Mouse (Mus musculus): ENCODE measurements around the gene Gins2.

Gene Gins2

GRCm38 (mm10) chr8:120599504-120599903 lies 10.4 kb upstream of the Gins2 start:
- DNase-seq = peak; percentile 75

GRCm38 (mm10) chr8:120598579-120598978 lies 9.5 kb upstream of the Gins2 start:
- DNase-seq = peak; percentile 82

- no peak for DNase-seq
These were observed 6.9 kb upstream of the Gins2 start for GRCm38 (mm10) chr8:120595963-120596362.

DNA sequence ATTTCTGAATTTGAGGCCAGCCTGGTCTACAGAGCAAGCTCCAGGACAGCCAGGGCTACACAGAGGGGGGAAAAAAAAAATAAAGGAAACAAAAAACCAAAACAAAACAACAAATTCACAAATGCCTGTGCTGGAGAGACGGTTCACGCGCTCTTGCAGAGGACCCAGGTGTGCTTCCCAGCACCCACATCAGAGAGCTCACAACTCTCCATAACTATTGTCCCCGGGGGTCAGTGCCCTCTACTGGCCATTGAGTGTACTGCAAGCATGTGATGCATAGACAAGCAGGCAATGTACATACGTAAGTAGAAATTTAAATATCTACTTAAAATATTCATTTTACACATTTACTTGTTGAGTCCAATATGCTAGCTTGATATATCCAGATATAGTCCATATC lies 5.5 kb upstream of the Gins2 start:
- no peak for DNase-seq

DNA sequence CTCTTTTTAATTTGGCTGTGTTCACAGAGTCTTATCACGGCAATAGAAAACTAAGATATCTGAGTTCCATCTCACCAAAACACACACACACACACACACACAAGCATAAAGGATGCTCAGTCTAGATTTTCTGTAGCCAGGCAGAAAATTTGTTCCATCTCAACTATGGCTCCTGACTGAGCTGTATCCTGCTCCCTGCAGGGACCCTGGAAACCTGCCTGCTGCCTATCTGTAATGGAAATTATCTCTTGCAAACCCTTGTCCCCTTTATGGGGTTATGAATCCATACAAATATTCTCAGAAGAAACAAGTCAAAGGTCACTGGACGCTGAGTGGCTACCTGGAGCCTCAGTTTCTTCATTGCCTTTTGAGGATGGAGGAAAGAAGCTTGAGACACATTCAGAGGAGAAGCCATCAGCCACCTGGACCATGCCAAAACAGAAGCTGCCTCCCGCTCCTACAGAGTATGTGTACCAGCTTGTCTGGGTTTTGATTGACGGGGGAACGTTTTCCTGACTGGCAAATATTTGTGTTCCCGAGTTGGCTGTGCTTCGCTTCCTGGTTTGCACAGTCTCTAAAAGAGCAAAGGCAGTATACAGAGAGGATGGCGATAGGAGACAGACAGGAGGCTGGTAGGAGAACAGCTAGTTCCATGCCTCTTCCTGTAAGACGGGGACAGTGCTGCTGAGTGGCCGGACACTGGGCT lies 2.6 kb upstream of the Gins2 start:
- no peak for DNase-seq

GRCm38 (mm10) chr8:120589921-120590320 lies 817 bp upstream of the Gins2 start:
- peak; percentile 78 for DNase-seq

DNA sequence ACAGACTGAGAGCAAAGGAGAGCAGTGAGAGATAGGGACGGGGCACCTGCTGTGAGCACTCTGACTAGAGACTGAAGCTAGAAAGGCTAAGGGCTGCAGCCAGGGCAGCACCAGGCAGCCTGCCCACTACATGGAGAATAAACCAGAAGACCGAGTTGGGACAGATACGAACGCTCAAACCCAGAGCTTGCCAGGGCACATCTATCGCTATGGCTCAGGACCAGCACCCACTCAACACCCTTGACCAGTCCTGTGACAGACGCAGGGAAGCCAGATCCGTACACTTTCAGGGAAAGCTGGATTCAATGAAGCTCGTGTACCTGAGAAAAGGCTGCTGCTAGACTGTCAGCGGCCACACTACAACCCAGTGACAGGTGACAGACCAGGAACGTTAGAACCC lies 3.6 kb downstream of the Gins2 start:
- no peak for DNase-seq

- DNase-seq = no peak
These were observed 7.3 kb downstream of the Gins2 start for GRCm38 (mm10) chr8:120581811-120582210.

DNA sequence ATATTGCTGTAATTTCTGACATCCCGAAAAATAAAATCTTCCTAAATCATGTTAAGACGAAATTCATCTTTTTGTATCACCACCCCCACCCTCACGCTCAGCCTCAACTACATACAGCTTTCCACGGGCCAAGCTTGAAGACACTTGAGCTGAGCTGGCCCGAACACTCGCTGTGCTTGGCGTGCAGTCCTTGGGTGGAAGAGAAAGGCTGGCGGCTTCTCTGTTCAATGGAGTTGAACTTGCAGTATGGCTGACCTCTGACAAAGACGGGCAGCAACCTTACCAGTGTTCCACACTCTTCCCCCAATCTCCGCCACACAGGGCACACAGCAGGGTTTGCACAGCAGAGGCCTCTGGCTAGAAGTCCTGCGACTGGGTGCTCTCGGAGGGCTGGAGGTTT lies 7.8 kb downstream of the Gins2 start:
- DNase-seq = no peak

DNA sequence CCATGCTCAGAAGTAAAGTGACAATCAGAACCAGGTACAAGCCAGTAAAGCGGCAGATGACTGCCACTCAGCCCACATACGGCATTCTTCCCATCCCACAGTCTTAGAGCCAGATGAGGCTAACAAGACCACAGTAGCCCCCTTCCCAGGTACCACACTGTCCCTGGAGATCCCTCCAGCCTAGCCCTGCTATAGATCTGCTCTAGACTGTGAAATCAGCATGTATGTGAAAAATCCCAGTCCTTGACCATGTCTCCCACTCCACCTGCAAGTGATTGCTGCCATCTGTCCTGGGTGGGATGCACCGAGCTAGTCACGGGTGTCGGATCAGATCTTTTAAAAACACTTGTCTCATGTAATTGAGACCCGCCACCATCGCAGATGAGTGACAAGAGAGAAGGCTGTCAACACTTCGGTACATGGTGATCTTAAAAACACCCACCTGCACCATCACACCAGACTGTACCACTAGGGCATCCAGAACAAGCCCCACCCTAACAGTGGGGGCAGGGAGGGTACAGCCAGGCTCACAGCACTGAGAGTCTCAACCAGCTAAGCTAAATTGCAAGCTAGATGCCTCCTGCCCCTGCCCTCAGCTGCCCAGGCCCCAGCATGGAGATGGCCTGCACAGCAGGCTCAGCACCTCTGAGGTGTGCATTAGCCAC lies 8.6 kb downstream of the Gins2 start:
- no peak for DNase-seq

- DNase-seq = peak; percentile 66
These were observed 11.3 kb downstream of the Gins2 start for GRCm38 (mm10) chr8:120577821-120578220.

DNA sequence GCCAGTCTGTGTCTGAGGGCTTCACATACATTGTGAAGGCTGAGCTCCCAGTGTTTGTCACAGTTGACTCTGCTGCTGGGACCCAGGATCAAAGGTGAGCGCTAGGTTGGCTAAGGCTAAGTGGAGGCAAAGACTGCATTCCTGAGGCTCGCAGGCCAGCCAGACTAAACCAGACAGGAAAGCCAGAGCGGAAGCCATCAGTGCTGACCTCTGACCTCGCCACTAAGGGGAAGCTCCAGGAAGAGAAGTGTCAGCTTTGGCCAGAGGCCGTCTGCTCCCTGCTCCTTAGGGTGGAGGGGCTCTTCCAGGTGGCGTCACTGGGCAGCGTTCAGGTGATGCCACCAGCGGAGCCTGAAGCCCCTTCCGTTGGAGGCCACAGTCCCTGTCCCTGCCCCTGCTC lies 13.3 kb downstream of the Gins2 start:
- no peak for DNase-seq

- DNase-seq = peak; percentile 24
These were observed 14.2 kb downstream of the Gins2 start for GRCm38 (mm10) chr8:120574941-120575340.

DNA sequence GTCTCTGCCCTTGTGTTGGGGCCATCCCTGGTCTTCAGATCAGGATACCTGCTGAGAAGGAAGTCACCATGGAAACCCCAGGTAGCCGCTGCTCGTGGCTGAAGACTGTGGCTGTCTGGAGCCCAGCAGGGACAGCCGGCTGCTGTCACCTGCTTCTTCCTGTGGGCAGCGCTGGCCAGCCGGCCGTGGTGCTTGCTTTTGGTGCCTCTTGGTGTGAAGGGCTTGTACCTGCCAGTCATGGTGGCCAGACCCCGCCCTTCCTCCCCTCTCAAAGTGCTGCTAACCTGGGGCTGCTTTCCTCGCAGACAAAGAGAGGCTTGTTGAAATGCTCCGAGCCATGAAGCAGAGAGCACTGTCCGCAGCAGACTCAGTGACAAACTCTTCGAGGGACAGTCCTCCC lies 15.2 kb downstream of the Gins2 start:
- DNase-seq = no peak

- peak; percentile 74 for DNase-seq
These were observed 16.6 kb downstream of the Gins2 start for GRCm38 (mm10) chr8:120572534-120572933.

DNA sequence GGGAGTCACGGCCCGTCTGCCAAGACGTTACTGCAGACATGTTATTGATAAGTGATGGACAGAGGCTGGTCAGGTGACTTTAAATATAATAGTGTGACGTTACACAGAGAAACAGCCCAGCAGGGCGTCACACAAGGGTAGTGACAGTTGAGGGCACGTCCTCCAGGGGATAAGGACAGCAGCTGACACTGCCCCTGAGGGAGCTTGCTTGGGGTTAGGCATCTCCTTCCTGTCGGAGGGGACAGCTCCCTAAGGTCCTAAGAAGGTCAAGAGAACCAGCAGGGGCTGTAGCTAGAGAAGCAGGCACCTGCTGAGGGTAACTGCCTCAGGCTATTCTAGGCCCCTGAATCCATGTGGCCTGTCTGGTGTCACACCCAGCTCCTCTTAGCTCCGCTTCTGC lies 17.5 kb downstream of the Gins2 start:
- DNase-seq = no peak

- DNase-seq = peak; percentile 75
These were observed 19.0 kb downstream of the Gins2 start for GRCm38 (mm10) chr8:120569939-120570715.

GRCm38 (mm10) chr8:120569123-120569522 lies 20.0 kb downstream of the Gins2 start:
- DNase-seq = no peak

DNA sequence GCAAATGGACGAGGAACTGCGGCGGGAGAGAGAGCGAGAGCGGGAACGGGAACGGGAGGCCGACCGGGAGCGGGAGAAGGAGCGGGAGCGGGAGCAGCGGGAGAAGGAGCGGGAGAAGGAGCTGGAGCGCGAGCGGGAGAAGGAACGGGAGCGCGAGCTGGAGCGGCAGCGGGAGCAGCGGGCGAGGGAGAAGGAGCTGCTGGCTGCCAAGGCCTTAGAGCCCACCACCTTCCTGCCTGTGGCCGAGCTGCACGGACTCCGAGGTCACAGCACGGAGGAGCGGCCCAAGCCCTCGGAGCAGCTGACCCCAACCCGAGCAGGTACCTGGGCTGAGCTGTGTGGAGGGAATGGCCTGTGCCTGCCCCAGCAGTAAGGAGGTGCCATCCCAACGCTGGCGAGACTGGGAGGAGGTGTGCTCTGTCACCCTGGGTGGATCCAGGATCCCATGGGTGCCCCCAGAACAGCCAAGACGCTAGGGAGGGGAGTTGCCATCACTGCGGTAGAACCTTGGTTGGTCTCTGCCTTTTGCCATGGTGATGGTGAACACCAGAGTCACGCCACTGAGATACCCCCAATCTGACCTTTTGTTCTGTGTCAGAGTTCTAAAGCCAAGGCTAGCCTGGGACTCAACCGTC lies 20.8 kb downstream of the Gins2 start:
- peak; percentile 38 for DNase-seq

GRCm38 (mm10) chr8:120567731-120568130 lies 21.4 kb downstream of the Gins2 start:
- peak; percentile 43 for DNase-seq

DNA sequence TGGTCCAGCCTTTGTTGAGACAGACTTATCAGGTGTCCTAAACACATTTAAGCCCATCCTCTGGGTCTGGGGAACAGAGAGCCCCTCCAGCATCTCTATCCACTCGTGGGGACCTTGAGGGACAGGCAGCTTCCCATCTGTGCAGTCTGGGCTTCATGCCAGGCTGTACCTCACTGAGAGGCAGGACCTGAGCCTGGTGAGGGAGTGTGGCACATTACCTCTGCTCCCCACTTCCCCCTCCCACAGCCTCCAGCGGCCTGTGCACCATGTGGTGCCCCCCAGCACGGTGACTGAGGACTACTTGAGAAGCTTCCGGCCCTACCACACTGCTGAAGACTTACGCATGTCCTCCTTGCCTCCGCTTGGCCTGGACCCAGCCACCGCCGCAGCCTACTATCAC lies 22.4 kb downstream of the Gins2 start:
- peak; percentile 78 for DNase-seq

- DNase-seq = peak; percentile 52
These were observed 23.9 kb downstream of the Gins2 start for GRCm38 (mm10) chr8:120565151-120565711.
